ENCODE assay signal across 9 mouse cellular contexts in genomic region chr10:81327959-81328358, GRCm38 (mm10). TPM values are rescaled to one million over a fixed set of nuclear protein-coding genes. Genes with fewer than 3 reads are reported as not detected.
A peak's percentile ranks its signal among the peaks of the same experiment; 100 is the strongest.
DNase-seq lines count a peak whose midpoint lies in the region; ATAC-seq lines count a peak whose summit lies in the region.
"Had no signal": no experiment of that assay in that cellular context is flagged by ENCODE, and none has a peak within 500 bp of the region (broad histone marks: within the 10 kb centered on the region; RNA-seq: fewer than 3 reads in every experiment).

No protein-coding gene starts in this region.

- WGBS in hindbrain, embryonic 10.5 days, result 37% methylated on average over 2 of the region's 2 CpGs
- 54% methylated on average over 1 of the region's 2 CpGs for WGBS in hindbrain, embryonic 12.5 days
- 33% methylated on average over 2 of the region's 2 CpGs for WGBS in hindbrain, embryonic 14.5 days
- 34% methylated on average over 2 of the region's 2 CpGs for WGBS in liver, embryonic 13.5 days (ENCODE audit: insufficient replicate concordance)

- no peak overlapping the region for H3K9ac ChIP-seq in hindbrain, embryonic 12.5 days
- H3K9ac ChIP-seq in hindbrain, embryonic 14.5 days, result no peak overlapping the region
- no peak overlapping the region for H3K9ac ChIP-seq in liver, embryonic 13.5 days

- H3K4me2 ChIP-seq in hindbrain, embryonic 12.5 days (replicated peaks), result no peak overlapping the region
- H3K4me2 ChIP-seq in hindbrain, embryonic 14.5 days (replicated peaks), result no peak overlapping the region
- H3K4me2 ChIP-seq in liver, embryonic 13.5 days, result peak overlapping the region; percentile 25; the same call in 1 of the 2 replicates

- no peak for DNase-seq in hindbrain, embryonic 10.5 days (ENCODE audit: low spot score)
- DNase-seq in hindbrain, embryonic 14.5 days (ENCODE audit: low spot score), result no peak
- DNase-seq in liver, embryonic 13.5 days, result no peak
- DNase-seq in right cerebral cortex, postnatal 14 days, result no peak
- DNase-seq in gastrocnemius, postnatal 10 days, result no peak
- no peak for DNase-seq in left cerebral cortex, postnatal 4 days

- no peak for ATAC-seq in hindbrain, embryonic 12.5 days (ENCODE audit: low FRiP score)
- ATAC-seq in hindbrain, embryonic 14.5 days (ENCODE audit: low FRiP score), result no peak
- ATAC-seq in liver, embryonic 13.5 days (ENCODE audit: low read depth), result peak; percentile 11

- intact Hi-C loops in left cerebral cortex, postnatal 4 days (cut with DNase I), result no loop called here

- peaks cover 60% of the 10 kb centered on the region for H3K36me3 ChIP-seq in hindbrain, embryonic 10.5 days
- peaks cover 52% of the 10 kb centered on the region for H3K36me3 ChIP-seq in hindbrain, embryonic 12.5 days
- peaks cover 51% of the 10 kb centered on the region for H3K36me3 ChIP-seq in hindbrain, embryonic 14.5 days (replicated peaks; ENCODE audit: control insufficient read depth, insufficient read depth)
- H3K36me3 ChIP-seq in liver, embryonic 13.5 days, result peaks cover 44% of the 10 kb centered on the region

- peak overlapping the region; percentile 23 for H3K4me3 ChIP-seq in hindbrain, embryonic 10.5 days
- no peak overlapping the region for H3K4me3 ChIP-seq in hindbrain, embryonic 12.5 days
- no peak overlapping the region for H3K4me3 ChIP-seq in brown adipose tissue, adult 24 weeks (ENCODE audit: insufficient read depth, low read depth, low read length)
- no peak overlapping the region for H3K4me3 ChIP-seq in hindbrain, embryonic 14.5 days (replicated peaks; ENCODE audit: low read length)
- H3K4me3 ChIP-seq in liver, embryonic 13.5 days (replicated peaks), result no peak overlapping the region
- H3K4me3 ChIP-seq: erythroblast, embryonic 14.5 days had no signal

- peaks cover 56% of the 10 kb centered on the region for H3K4me1 ChIP-seq in hindbrain, embryonic 10.5 days (replicated peaks)
- peaks cover 4% of the 10 kb centered on the region for H3K4me1 ChIP-seq in hindbrain, embryonic 12.5 days
- peaks cover 30% of the 10 kb centered on the region for H3K4me1 ChIP-seq in brown adipose tissue, adult 24 weeks (ENCODE audit: control insufficient read depth, insufficient read depth, insufficient read length, low read length)
- H3K4me1 ChIP-seq in hindbrain, embryonic 14.5 days (replicated peaks; ENCODE audit: control insufficient read depth, insufficient read depth, low read length), result no peaks in the 10 kb centered on the region
- peaks cover 57% of the 10 kb centered on the region for H3K4me1 ChIP-seq in liver, embryonic 13.5 days (replicated peaks)

- H3K27me3 ChIP-seq in hindbrain, embryonic 10.5 days (ENCODE audit: insufficient read depth, poor library complexity, severe bottlenecking), result peaks cover 23% of the 10 kb centered on the region
- H3K27me3 ChIP-seq in hindbrain, embryonic 12.5 days, result peaks cover 17% of the 10 kb centered on the region
- peaks cover 10% of the 10 kb centered on the region for H3K27me3 ChIP-seq in hindbrain, embryonic 14.5 days (ENCODE audit: control insufficient read depth, insufficient read depth, low read length)
- H3K27me3 ChIP-seq in liver, embryonic 13.5 days, result peaks cover 9% of the 10 kb centered on the region

- peak overlapping the region; percentile 71 for H3K27ac ChIP-seq in hindbrain, embryonic 10.5 days
- H3K27ac ChIP-seq in hindbrain, embryonic 12.5 days, result no peak overlapping the region
- peak overlapping the region; percentile 64 for H3K27ac ChIP-seq in brown adipose tissue, adult 24 weeks (replicated peaks; ENCODE audit: low read depth, low read length)
- 0 out of 2 replicates have a peak overlapping the region, but pooled peaks have one; percentile 5 for H3K27ac ChIP-seq in hindbrain, embryonic 14.5 days
- peak overlapping the region; percentile 69 for H3K27ac ChIP-seq in liver, embryonic 13.5 days

- no peaks in the 10 kb centered on the region for H3K9me3 ChIP-seq in hindbrain, embryonic 10.5 days
- no peaks in the 10 kb centered on the region for H3K9me3 ChIP-seq in hindbrain, embryonic 12.5 days (replicated peaks)
- no peaks in the 10 kb centered on the region for H3K9me3 ChIP-seq in hindbrain, embryonic 14.5 days (ENCODE audit: control insufficient read depth, low read length)
- no peaks in the 10 kb centered on the region for H3K9me3 ChIP-seq in liver, embryonic 13.5 days (replicated peaks)

RNA-seq across cellular contexts. Expression of gene Tbxa2r, which starts 0.6 kb away (rescaled TPM):
- polyA plus RNA-seq in hindbrain, embryonic 10.5 days (2016; fragmentation: Nextera tagmentation; extraction: Ambion mirVana), result 3.3 and 3.6 TPM in 2 replicates
- polyA plus RNA-seq in hindbrain, embryonic 12.5 days (2016; fragmentation: Nextera tagmentation; extraction: Ambion mirVana), result 2.7 and 3.1 TPM in 2 replicates
- not detected in 2 replicates for polyA plus RNA-seq in brown adipose tissue, adult 24 weeks (2012; ENCODE audit: insufficient read depth, insufficient read length, missing spikeins)
- polyA plus RNA-seq in hindbrain, embryonic 14.5 days (2014; fragmentation: Nextera tagmentation; extraction: Ambion mirVana), result 4.3 and 5.4 TPM in 2 replicates
- 5.2 and 5.3 TPM in 2 replicates for polyA plus RNA-seq in liver, embryonic 13.5 days (2015; fragmentation: Nextera tagmentation; extraction: Ambion mirVana)
- total RNA-seq in gastrocnemius, postnatal 10 days (2021), result 1 to 10 TPM; 2.3 to 3.8 TPM
- 1 to 10 TPM; 1.6 to 2.0 TPM for total RNA-seq in left cerebral cortex, postnatal 4 days (2021)

RNA-seq across cellular contexts. Expression of gene Cactin, which starts 7.1 kb away (rescaled TPM):
- polyA plus RNA-seq in hindbrain, embryonic 10.5 days (2016; fragmentation: Nextera tagmentation; extraction: Ambion mirVana), result 53.2 and 58.8 TPM in 2 replicates
- 53.3 and 54.5 TPM in 2 replicates for polyA plus RNA-seq in hindbrain, embryonic 12.5 days (2016; fragmentation: Nextera tagmentation; extraction: Ambion mirVana)
- 8.4 and 9.6 TPM in 2 replicates for polyA plus RNA-seq in brown adipose tissue, adult 24 weeks (2012; ENCODE audit: insufficient read depth, insufficient read length, missing spikeins)
- 18.7 and 20.6 TPM in 2 replicates for polyA plus RNA-seq in hindbrain, embryonic 14.5 days (2014; fragmentation: Nextera tagmentation; extraction: Ambion mirVana)
- polyA plus RNA-seq in liver, embryonic 13.5 days (2015; fragmentation: Nextera tagmentation; extraction: Ambion mirVana), result 29.5 and 33.0 TPM in 2 replicates
- total RNA-seq in gastrocnemius, postnatal 10 days (2021), result 10 to 100 TPM; 11.0 to 14.5 TPM
- 10 to 100 TPM; 26.5 to 26.9 TPM for total RNA-seq in left cerebral cortex, postnatal 4 days (2021)

RNA-seq across cellular contexts. Expression of gene Gipc3, which starts 15.1 kb away (rescaled TPM):
- polyA plus RNA-seq in hindbrain, embryonic 10.5 days (2016; fragmentation: Nextera tagmentation; extraction: Ambion mirVana), result not detected in 2 replicates
- not detected in 2 replicates for polyA plus RNA-seq in hindbrain, embryonic 12.5 days (2016; fragmentation: Nextera tagmentation; extraction: Ambion mirVana)
- polyA plus RNA-seq in brown adipose tissue, adult 24 weeks (2012; ENCODE audit: insufficient read depth, insufficient read length, missing spikeins), result 1.0 TPM in 1 of 2 replicates, not detected in the other
- not detected in 2 replicates for polyA plus RNA-seq in hindbrain, embryonic 14.5 days (2014; fragmentation: Nextera tagmentation; extraction: Ambion mirVana)
- polyA plus RNA-seq in liver, embryonic 13.5 days (2015; fragmentation: Nextera tagmentation; extraction: Ambion mirVana), result not detected in 2 replicates
- 1 to 10 TPM in 1 of 2 experiments, under 1 TPM in 1; 0.96 to 1.3 TPM for total RNA-seq in gastrocnemius, postnatal 10 days (2021)
- under 1 TPM; 0.12 to 0.28 TPM for total RNA-seq in left cerebral cortex, postnatal 4 days (2021)

RNA-seq across cellular contexts. Expression of gene Hmg20b, which starts 22.3 kb away (rescaled TPM):
- 111 and 128 TPM in 2 replicates for polyA plus RNA-seq in hindbrain, embryonic 10.5 days (2016; fragmentation: Nextera tagmentation; extraction: Ambion mirVana)
- 92.0 and 93.4 TPM in 2 replicates for polyA plus RNA-seq in hindbrain, embryonic 12.5 days (2016; fragmentation: Nextera tagmentation; extraction: Ambion mirVana)
- polyA plus RNA-seq in brown adipose tissue, adult 24 weeks (2012; ENCODE audit: insufficient read depth, insufficient read length, missing spikeins), result 66.1 and 78.7 TPM in 2 replicates
- 29.0 and 34.0 TPM in 2 replicates for polyA plus RNA-seq in hindbrain, embryonic 14.5 days (2014; fragmentation: Nextera tagmentation; extraction: Ambion mirVana)
- polyA plus RNA-seq in liver, embryonic 13.5 days (2015; fragmentation: Nextera tagmentation; extraction: Ambion mirVana), result 27.1 and 30.3 TPM in 2 replicates
- total RNA-seq in gastrocnemius, postnatal 10 days (2021), result 10 to 100 TPM; 26.8 to 41.9 TPM
- total RNA-seq in left cerebral cortex, postnatal 4 days (2021), result 10 to 100 TPM; 23.5 to 26.8 TPM

RNA-seq across cellular contexts. Expression of gene Mfsd12, which starts 29.3 kb away (rescaled TPM):
- 9.2 and 12.9 TPM in 2 replicates for polyA plus RNA-seq in hindbrain, embryonic 10.5 days (2016; fragmentation: Nextera tagmentation; extraction: Ambion mirVana)
- 11.4 and 12.9 TPM in 2 replicates for polyA plus RNA-seq in hindbrain, embryonic 12.5 days (2016; fragmentation: Nextera tagmentation; extraction: Ambion mirVana)
- polyA plus RNA-seq in brown adipose tissue, adult 24 weeks (2012; ENCODE audit: insufficient read depth, insufficient read length, missing spikeins), result 8.3 and 11.5 TPM in 2 replicates
- 7.8 and 10.0 TPM in 2 replicates for polyA plus RNA-seq in hindbrain, embryonic 14.5 days (2014; fragmentation: Nextera tagmentation; extraction: Ambion mirVana)
- 12.5 and 13.1 TPM in 2 replicates for polyA plus RNA-seq in liver, embryonic 13.5 days (2015; fragmentation: Nextera tagmentation; extraction: Ambion mirVana)
- total RNA-seq in gastrocnemius, postnatal 10 days (2021), result 1 to 10 TPM; 4.5 to 7.5 TPM
- total RNA-seq in left cerebral cortex, postnatal 4 days (2021), result 10 to 100 TPM; 29.6 to 29.7 TPM
